Mouse (Mus musculus): Measurements from ENCODE around the gene Crtc1.

Crtc1 gene

GRCm38 (mm10) chr8:70422722-70423121 is 16.7 kb downstream of the Crtc1 start:
- DNase-seq (ENCODE audit: inconsistent age in 2 of 2, low spot score in 1 of 2), result no peak

GRCm38 (mm10) chr8:70421349-70422104 is 17.9 kb downstream of the Crtc1 start:
- peak; percentile 35 to 57 for DNase-seq (ENCODE audit: inconsistent age in 2 of 2, low spot score in 1 of 2)

GRCm38 (mm10) chr8:70419879-70420643 is 19.3 kb downstream of the Crtc1 start:
- no peak for DNase-seq (ENCODE audit: inconsistent age in 2 of 2, low spot score in 1 of 2)

- no peak for DNase-seq (ENCODE audit: inconsistent age in 2 of 2, low spot score in 1 of 2)
Observed at GRCm38 (mm10) chr8:70418954-70419353, 20.4 kb downstream of the Crtc1 start.

GRCm38 (mm10) chr8:70417914-70418313 is 21.5 kb downstream of the Crtc1 start:
- no peak for DNase-seq (ENCODE audit: inconsistent age in 2 of 2, low spot score in 1 of 2)

- no peak for DNase-seq (ENCODE audit: inconsistent age in 2 of 2, low spot score in 1 of 2)
Observed at GRCm38 (mm10) chr8:70416941-70417340, 22.4 kb downstream of the Crtc1 start.

GRCm38 (mm10) chr8:70415540-70416451 is 23.6 kb downstream of the Crtc1 start:
- DNase-seq (ENCODE audit: inconsistent age in 2 of 2, low spot score in 1 of 2), result peak; percentile 84 to 89

- no peak for DNase-seq (ENCODE audit: inconsistent age in 2 of 2, low spot score in 1 of 2)
Observed at GRCm38 (mm10) chr8:70414310-70414946, 25.0 kb downstream of the Crtc1 start.

GRCm38 (mm10) chr8:70410281-70410680 is 29.1 kb downstream of the Crtc1 start:
- DNase-seq (ENCODE audit: inconsistent age in 2 of 2, low spot score in 1 of 2), result no peak

- DNase-seq (ENCODE audit: inconsistent age in 2 of 2, low spot score in 1 of 2), result no peak
Observed at GRCm38 (mm10) chr8:70409455-70409871, 29.9 kb downstream of the Crtc1 start.

GRCm38 (mm10) chr8:70409019-70409418 is 30.4 kb downstream of the Crtc1 start:
- no peak for DNase-seq (ENCODE audit: inconsistent age in 2 of 2, low spot score in 1 of 2)

- DNase-seq (ENCODE audit: inconsistent age in 2 of 2, low spot score in 1 of 2), result no peak
Observed at GRCm38 (mm10) chr8:70408301-70408700, 31.1 kb downstream of the Crtc1 start.

- DNase-seq (ENCODE audit: inconsistent age in 2 of 2, low spot score in 1 of 2), result no peak
Observed at GRCm38 (mm10) chr8:70406427-70407069, 32.8 kb downstream of the Crtc1 start.

GRCm38 (mm10) chr8:70405189-70405588 is 34.2 kb downstream of the Crtc1 start:
- no peak for DNase-seq (ENCODE audit: inconsistent age in 2 of 2, low spot score in 1 of 2)

- no peak for DNase-seq (ENCODE audit: inconsistent age in 2 of 2, low spot score in 1 of 2)
Observed at GRCm38 (mm10) chr8:70404212-70404611, 35.2 kb downstream of the Crtc1 start.

- no peak for DNase-seq (ENCODE audit: inconsistent age in 2 of 2, low spot score in 1 of 2)
Observed at GRCm38 (mm10) chr8:70397611-70398563, 41.5 kb downstream of the Crtc1 start.

GRCm38 (mm10) chr8:70396184-70396583 is 43.2 kb downstream of the Crtc1 start:
- no peak for DNase-seq (ENCODE audit: inconsistent age in 2 of 2, low spot score in 1 of 2)

- no peak for DNase-seq (ENCODE audit: inconsistent age in 2 of 2, low spot score in 1 of 2)
Observed at GRCm38 (mm10) chr8:70395649-70396048, 43.7 kb downstream of the Crtc1 start.

All from adrenal gland, adult (tissue).